25 mouse cellular contexts compared by ENCODE assay signal in the genomic region with DNA sequence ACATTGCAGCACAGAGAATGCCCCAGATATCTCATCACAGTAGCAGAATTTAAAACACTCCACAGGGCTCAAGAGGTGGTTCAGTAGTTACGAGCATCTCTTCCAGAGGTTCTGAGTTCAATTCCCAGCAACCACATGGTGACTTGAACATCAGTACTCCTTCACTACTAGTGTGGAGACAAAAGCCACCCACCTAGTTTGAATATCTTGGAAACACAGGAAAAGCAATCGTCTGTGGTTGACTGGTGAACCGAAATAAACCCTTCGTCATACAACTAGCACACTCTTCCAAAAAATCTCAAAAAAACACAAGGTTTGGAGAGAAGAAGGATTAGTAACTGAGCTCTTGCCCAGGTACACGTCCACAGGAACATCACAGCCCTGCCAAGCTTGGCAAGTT. TPM values are rescaled to one million over a fixed set of nuclear protein-coding genes. Genes with fewer than 3 reads are reported as not detected.
DNase-seq lines count a peak whose midpoint lies in the region; ATAC-seq and TF ChIP-seq lines count a peak whose summit lies in the region.
"Had no signal": no experiment of that assay in that cellular context is flagged by ENCODE, and none has a peak within 500 bp of the region (broad histone marks: within the 10 kb centered on the region; RNA-seq: fewer than 3 reads in every experiment).

No protein-coding gene starts in this region.

- TF ChIP-seq EP300 in liver, postnatal 0 days (IDR thresholded peaks at IDR 0.05; ENCODE audit: low read depth), result no peak
- peak; percentile 68 for TF ChIP-seq EP300 in CH12.LX (IDR thresholded peaks at IDR 0.05; ENCODE audit: low read length)

- 20% methylated on average over 5 of the region's 5 CpGs for WGBS in liver, adult 2 months
- WGBS in liver, postnatal 0 days (ENCODE audit: insufficient replicate concordance), result 41% methylated on average over 5 of the region's 5 CpGs
- 66% methylated on average over 5 of the region's 5 CpGs for WGBS in lung, adult 2 months

- no peak overlapping the region for H3K9ac ChIP-seq in liver, adult 2 months (ENCODE audit: low read depth, low read length)
- no peak overlapping the region for H3K9ac ChIP-seq in liver, postnatal 0 days (replicated peaks)
- peak overlapping the region; percentile 66 for H3K9ac ChIP-seq in CH12.LX (ENCODE audit: insufficient read depth, low read depth)
- H3K9ac ChIP-seq: embryonic facial prominence, embryonic 13.5 days; embryonic facial prominence, embryonic 15.5 days; forebrain, embryonic 12.5 days had no signal

- ATAC-seq in liver, postnatal 0 days, result no peak
- ATAC-seq: forebrain, embryonic 14.5 days; forebrain, embryonic 16.5 days had no signal

- DNase-seq in liver, adult 2 months (ENCODE audit: extremely low read depth, low read depth, low spot score), result peak; percentile 74
- DNase-seq in liver, postnatal 0 days, result no peak
- peak; percentile 42 for DNase-seq in CH12.LX (ENCODE audit: extremely low read depth)
- DNase-seq in Muller cell, postnatal 12 days (ENCODE audit: inconsistent ontology term), result peak; percentile 17
- peak; percentile 39 for DNase-seq in telencephalon, adult 2 months (ENCODE audit: low read depth, low spot score)
- DNase-seq in lung, adult 2 months, result no peak
- DNase-seq in adrenal gland, postnatal 36 days, result no peak
- DNase-seq: adrenal gland, adult 2 months; adrenal gland, postnatal 10 days; adrenal gland, postnatal 25 days; cerebellum, adult 11 months; cerebellum, adult 18-20 months; cerebellum, adult 8-10 months; cerebellum, adult 9-11 months; cerebellum, postnatal 14 days; cerebellum, postnatal 36 days; embryo, embryonic 11 days had no signal

- peaks cover 46% of the 10 kb centered on the region for H3K79me2 ChIP-seq in liver, adult 2 months (ENCODE audit: control insufficient read depth, insufficient read depth, low read length)
- peaks cover 94% of the 10 kb centered on the region for H3K79me2 ChIP-seq in CH12.LX (replicated peaks; ENCODE audit: control insufficient read depth, extremely low read depth, insufficient read depth, poor library complexity, severe bottlenecking)

- H3K36me3 ChIP-seq in liver, adult 2 months (ENCODE audit: control insufficient read depth, insufficient read depth, low read length), result peaks cover 2% of the 10 kb centered on the region; the same call in 1 of the 2 replicates
- H3K36me3 ChIP-seq in liver, postnatal 0 days (replicated peaks; ENCODE audit: insufficient read depth, low read length), result no peaks in the 10 kb centered on the region
- H3K36me3 ChIP-seq in CH12.LX (replicated peaks in 1 of 2; ENCODE audit: control insufficient read depth in 1 of 2, insufficient read depth in 1 of 2, low read length in 1 of 2), result peaks cover 5% of the 10 kb centered on the region in 2 experiments
- H3K36me3 ChIP-seq: embryonic facial prominence, embryonic 13.5 days; embryonic facial prominence, embryonic 15.5 days; forebrain, embryonic 10.5 days; forebrain, embryonic 12.5 days had no signal

- no peak for TF ChIP-seq RAD21 in CH12.LX (IDR thresholded peaks at IDR 0.05; ENCODE audit: low read depth, low read length)

- H3K27me3 ChIP-seq in liver, adult 2 months (ENCODE audit: control insufficient read depth, insufficient read depth, low read length), result no peaks in the 10 kb centered on the region
- H3K27me3 ChIP-seq in liver, postnatal 0 days (ENCODE audit: insufficient read depth, low read length), result no peaks in the 10 kb centered on the region
- no peaks in the 10 kb centered on the region for H3K27me3 ChIP-seq in CH12.LX (replicated peaks)
- H3K27me3 ChIP-seq: embryonic facial prominence, embryonic 13.5 days; embryonic facial prominence, embryonic 15.5 days; forebrain, embryonic 12.5 days had no signal

- H3K27ac ChIP-seq in liver, adult 2 months (replicated peaks; ENCODE audit: insufficient read depth, low read depth, low read length), result 0 out of 2 replicates have a peak overlapping the region, but pooled peaks have one; percentile 14
- no peak overlapping the region for H3K27ac ChIP-seq in liver, postnatal 0 days (ENCODE audit: low read depth)
- H3K27ac ChIP-seq in CH12.LX (ENCODE audit: insufficient read depth, low read depth), result peak overlapping the region; percentile 88
- H3K27ac ChIP-seq: embryonic facial prominence, embryonic 13.5 days; embryonic facial prominence, embryonic 15.5 days; forebrain, embryonic 10.5 days; forebrain, embryonic 12.5 days had no signal

- no peak for TF ChIP-seq CTCF in liver, adult 2 months (IDR thresholded peaks at IDR 0.05; ENCODE audit: low read depth, low read length)
- no peak for TF ChIP-seq CTCF in liver, postnatal 0 days (IDR thresholded peaks at IDR 0.05; ENCODE audit: low read depth)
- TF ChIP-seq CTCF in CH12.LX (conservative IDR thresholded peaks at IDR 0.05 in 1 of 2, IDR thresholded peaks at IDR 0.05 in 1 of 2; ENCODE audit: low read depth in 2 of 2, low read length in 2 of 2), result no peak
- no peak for TF ChIP-seq CTCF in lung, adult 2 months (IDR thresholded peaks at IDR 0.05; ENCODE audit: insufficient read depth, low read length)

- H3K9me3 ChIP-seq in liver, postnatal 0 days (ENCODE audit: low read length), result no peaks in the 10 kb centered on the region
- H3K9me3 ChIP-seq in CH12.LX (replicated peaks; ENCODE audit: low read length), result no peaks in the 10 kb centered on the region
- H3K9me3 ChIP-seq: embryonic facial prominence, embryonic 13.5 days; embryonic facial prominence, embryonic 15.5 days; forebrain, embryonic 10.5 days; forebrain, embryonic 12.5 days; G1E had no signal

- TF ChIP-seq POLR2A in liver, adult 2 months (IDR thresholded peaks at IDR 0.05; ENCODE audit: extremely low read depth, insufficient read depth, low read length), result no peak
- no peak for TF ChIP-seq POLR2A in CH12.LX (IDR thresholded peaks at IDR 0.05; ENCODE audit: low read depth, low read length)
- TF ChIP-seq POLR2A in lung, adult 2 months (IDR thresholded peaks at IDR 0.05; ENCODE audit: borderline replicate concordance, extremely low read depth, low read depth, low read length), result no peak

- H3K4me3 ChIP-seq in liver, adult 2 months (ENCODE audit: insufficient read depth, low read depth, low read length), result no peak overlapping the region
- H3K4me3 ChIP-seq in liver, postnatal 0 days (ENCODE audit: low read depth, low read length), result no peak overlapping the region
- H3K4me3 ChIP-seq in CH12.LX (replicated peaks in 1 of 3; ENCODE audit: low read depth in 2 of 3, low read length in 2 of 3, poor library complexity in 1 of 3), result peak overlapping the region in 1 of 3 experiments; percentile 18
- no peak overlapping the region for H3K4me3 ChIP-seq in lung, adult 2 months (replicated peaks; ENCODE audit: extremely low read depth, low read depth, low read length)
- H3K4me3 ChIP-seq: embryonic facial prominence, embryonic 13.5 days; embryonic facial prominence, embryonic 15.5 days; erythroblast, embryonic 14.5 days; forebrain, embryonic 10.5 days; forebrain, embryonic 12.5 days had no signal

- dilution Hi-C loops in CH12.LX (cut with MboI; ENCODE audit: extremely low pct_ligation_motif_present, extremely low pct_unique_long_range_greater_than_20kb, low sequenced_read_pairs), result no loop called here

- peaks cover 46% of the 10 kb centered on the region for H3K4me1 ChIP-seq in liver, adult 2 months (ENCODE audit: control insufficient read depth, insufficient read depth, low read length)
- H3K4me1 ChIP-seq in liver, postnatal 0 days (ENCODE audit: insufficient read depth), result peaks cover 26% of the 10 kb centered on the region
- peaks cover 8 to 71% of the 10 kb centered on the region in 2 experiments for H3K4me1 ChIP-seq in CH12.LX (ENCODE audit: control insufficient read depth in 1 of 2, insufficient read depth in 2 of 2)
- H3K4me1 ChIP-seq in lung, adult 2 months (ENCODE audit: control insufficient read depth, insufficient read depth, low read length), result peaks cover 5% of the 10 kb centered on the region
- H3K4me1 ChIP-seq: forebrain, embryonic 12.5 days had no signal

- H3K4me2 ChIP-seq in liver, postnatal 0 days (ENCODE audit: low read depth, low read length), result no peak overlapping the region
- peak overlapping the region; percentile 87 for H3K4me2 ChIP-seq in CH12.LX (ENCODE audit: insufficient read depth, low read depth, poor library complexity, severe bottlenecking)
- H3K4me2 ChIP-seq: embryonic facial prominence, embryonic 13.5 days; embryonic facial prominence, embryonic 15.5 days; forebrain, embryonic 12.5 days had no signal

- in situ Hi-C loops in CH12.LX (cut with MboI; ENCODE audit: low pct_ligation_motif_present, low pct_unique_long_range_greater_than_20kb, low sequenced_read_pairs), result no loop called here

TF ChIP-seq in CH12.LX, 34 proteins besides CTCF, POLR2A, EP300 and RAD21 (continues in another document):
- no peak for TF ChIP-seq ELF1 (IDR thresholded peaks at IDR 0.05; ENCODE audit: low read depth, low read length)
- TF ChIP-seq UBTF (IDR thresholded peaks at IDR 0.05; ENCODE audit: low read depth, low read length), result no peak
- no peak for TF ChIP-seq USF1 (IDR thresholded peaks at IDR 0.05; ENCODE audit: low read depth, low read length)
- no peak for TF ChIP-seq NELFE (IDR thresholded peaks at IDR 0.05; ENCODE audit: low read depth, low read length)
- TF ChIP-seq CHD1 (IDR thresholded peaks at IDR 0.05; ENCODE audit: low read depth, low read length), result peak; percentile 84
- peak; percentile 38; the same call in 1 of the 2 replicates for TF ChIP-seq JUN (IDR thresholded peaks at IDR 0.05; ENCODE audit: insufficient read depth, low read depth, low read length)
- 0 out of 2 replicates have a peak, but pooled peaks have one; percentile 39 for TF ChIP-seq TCF12 (IDR thresholded peaks at IDR 0.05; ENCODE audit: low read depth, low read length)
- TF ChIP-seq ZKSCAN1 (IDR thresholded peaks at IDR 0.05; ENCODE audit: borderline replicate concordance, low read depth, low read length), result no peak
- peak; percentile 22; the same call in 1 of the 2 replicates for TF ChIP-seq ETS1 (conservative IDR thresholded peaks at IDR 0.05; ENCODE audit: low read depth, low read length)
- TF ChIP-seq MAFK (IDR thresholded peaks at IDR 0.05; ENCODE audit: insufficient replicate concordance, low read length), result 0 out of 2 replicates have a peak, but pooled peaks have one; percentile 24
- no peak for TF ChIP-seq E2F4 (IDR thresholded peaks at IDR 0.05; ENCODE audit: insufficient replicate concordance, low read depth, low read length)
- TF ChIP-seq IRF4 (IDR thresholded peaks at IDR 0.05; ENCODE audit: low read depth, low read length), result peak; percentile 53; the same call in 1 of the 2 replicates
- TF ChIP-seq POLR2AphosphoS2 (IDR thresholded peaks at IDR 0.05; ENCODE audit: low read depth, low read length), result no peak
- peak; percentile 82 for TF ChIP-seq SIN3A (IDR thresholded peaks at IDR 0.05; ENCODE audit: low read length)

RNA-seq across cellular contexts. Expression of gene Ern1, which starts 23.8 kb away (rescaled TPM):
- 18.2 and 24.1 TPM in 2 replicates for total RNA-seq in liver, adult 2 months (2014; rRNA removed)
- polyA plus RNA-seq in liver, adult 2 months (2012; rRNA removed), result 36.3 and 52.8 TPM in 2 replicates
- polyA plus RNA-seq in liver, postnatal 0 days (2015; fragmentation: Nextera tagmentation; extraction: Ambion mirVana), result 1.9 and 2.9 TPM in 2 replicates
- total RNA-seq in CH12.LX (2012; rRNA removed) (15.2 and 21.7 TPM in 2 replicates), CH12.LX (2014; rRNA removed) (3.0 TPM in 2 replicates)
- polyA plus RNA-seq in CH12.LX (2012; ENCODE audit: insufficient read length, low read depth), result 6.9 and 7.7 TPM in 2 replicates
- 23.0 and 28.7 TPM in 2 replicates for polyA plus RNA-seq in lung, adult 2 months (2012; rRNA removed)
- total RNA-seq in adrenal gland, postnatal 36 days (2021), result 100 to 1,000 TPM; 121 to 160 TPM

Comparison
In these comparisons a context has a peak if more than half of its experiments do, and no peak if none do; other contexts are left out.
1. DNase-seq: peak in liver, adult 2 months (single experiment), CH12.LX (single experiment), Muller cell, postnatal 12 days (single experiment) and telencephalon, adult 2 months (single experiment); none in liver, postnatal 0 days (single experiment), lung, adult 2 months (single experiment) and adrenal gland, postnatal 36 days (0 of 2).